Mouse (Mus musculus) duodenum, adult 2 months (tissue): ENCODE measurements around the gene Olfr378. TPM values are rescaled to one million over a fixed set of nuclear protein-coding genes. Genes with fewer than 3 reads are reported as not detected.

Experiments
- polyA plus RNA-seq: library from polyadenylated mRNA; depleted of rRNA; stranded (reverse); fragments of >200 nt; gene quantifications from 2 replicates; pipeline ENCODE4 v1.2.3, GENCODE M21; 2012; ENCODE audit warnings: low replicate concordance; rRNA removed

The Olfr378 gene
- polyA plus RNA-seq = not detected in 2 replicates

DNA sequence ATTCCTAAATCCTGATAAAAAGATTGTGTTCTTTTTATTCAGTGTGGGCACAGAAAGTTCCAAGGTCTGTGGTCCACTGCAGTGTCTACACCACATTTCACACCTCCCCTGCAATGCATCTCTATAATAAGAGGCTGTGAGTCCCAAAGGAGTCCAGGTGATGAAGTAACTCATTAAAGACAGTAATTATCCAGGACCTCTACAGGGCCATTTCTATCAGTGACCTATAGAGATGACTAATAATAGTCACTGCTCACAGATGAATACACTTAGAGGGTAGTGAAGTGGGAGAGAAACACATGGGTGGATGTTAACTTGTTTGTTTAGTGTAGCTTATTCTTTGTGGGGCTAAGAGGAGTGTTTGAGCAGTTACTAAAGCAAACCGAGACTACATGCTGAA lies at the start of gene Olfr378:
Olfr378 (minus strand) TSS at position 101 of the 400 bp plus-strand sequence.

DNA sequence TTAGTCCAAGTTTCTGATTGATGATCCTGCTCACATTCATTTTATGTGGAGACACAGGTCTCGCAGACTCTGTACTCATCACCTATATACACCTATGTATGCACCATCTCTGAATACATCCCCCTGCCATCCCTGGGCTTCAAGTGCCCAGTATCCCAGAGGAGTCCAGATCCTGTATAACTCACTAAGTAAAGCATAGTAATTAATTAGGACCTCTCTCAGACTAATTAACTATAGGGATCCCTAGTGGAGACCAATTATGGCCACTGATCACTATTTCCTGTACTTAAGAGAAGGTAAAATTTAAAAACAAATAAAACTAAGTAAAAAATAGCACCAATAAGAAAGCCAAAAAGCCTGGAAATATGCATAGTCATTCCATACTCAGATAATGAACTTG lies 29.1 kb upstream of the Olfr378 start, which contains the start of gene Olfr380:
Olfr380 (minus strand) TSS at position 101 of the 400 bp plus-strand sequence.

DNA sequence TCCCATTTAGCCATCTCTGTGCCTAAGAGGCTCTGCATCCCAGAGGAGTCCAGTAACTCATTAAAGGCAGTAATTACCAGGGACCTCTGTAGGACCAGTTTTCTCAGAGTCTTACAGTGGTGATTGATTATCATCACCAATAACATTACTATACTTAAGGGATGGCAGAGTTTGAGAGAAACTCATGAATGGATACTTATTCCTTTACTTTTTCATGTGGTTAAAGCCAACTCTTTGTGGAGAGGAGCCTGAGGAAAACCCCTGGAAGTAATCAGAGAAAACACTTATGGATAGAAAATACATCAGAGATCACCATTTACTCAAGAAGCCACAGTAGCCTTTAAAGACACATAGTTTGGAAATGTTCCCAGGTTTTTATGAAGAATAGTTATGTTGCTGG lies 28.8 kb downstream of the Olfr378 start, which contains the start of gene Olfr1:
Olfr1 (minus strand) TSS at position 101 of the 400 bp plus-strand sequence.

Other genes with a start within 250 kb of the Olfr378 start
- 13.2 and 13.6 TPM in 2 replicates for gene Ctns, start 229.4 kb downstream of the Olfr378 start, polyA plus RNA-seq
- 15.3 and 15.7 TPM in 2 replicates for gene Shpk, start 229.0 kb downstream of the Olfr378 start, polyA plus RNA-seq
- gene Trpv1, start 194.2 kb downstream of the Olfr378 start, polyA plus RNA-seq = 0.11 TPM in 1 of 2 replicates, not detected in the other
- gene Trpv3, start 161.1 kb downstream of the Olfr378 start, polyA plus RNA-seq = 0.12 and 0.38 TPM in 2 replicates
- 0.82 and 5.1 TPM in 2 replicates for gene Aspa, start 98.9 kb downstream of the Olfr378 start, polyA plus RNA-seq
- not detected in 2 replicates for gene Gm49340, start 98.7 kb downstream of the Olfr378 start, polyA plus RNA-seq
- not detected in 2 replicates for gene Spata22, start 98.7 kb downstream of the Olfr378 start, polyA plus RNA-seq
- gene Olfr20, start 77.7 kb downstream of the Olfr378 start, polyA plus RNA-seq = 0.12 TPM in 1 of 2 replicates, not detected in the other
- gene Olfr376, start 57.2 kb downstream of the Olfr378 start, polyA plus RNA-seq = not detected in 2 replicates
- not detected in 2 replicates for gene Olfr1, start 28.9 kb downstream of the Olfr378 start, polyA plus RNA-seq
- gene Olfr380, start 29.0 kb upstream of the Olfr378 start, polyA plus RNA-seq = not detected in 2 replicates
- gene Olfr381, start 63.1 kb upstream of the Olfr378 start, polyA plus RNA-seq = not detected in 2 replicates
- gene Olfr382, start 88.7 kb upstream of the Olfr378 start, polyA plus RNA-seq = not detected in 2 replicates
- not detected in 2 replicates for gene Olfr385, start 164.5 kb upstream of the Olfr378 start, polyA plus RNA-seq
- not detected in 2 replicates for gene Olfr384, start 170.1 kb upstream of the Olfr378 start, polyA plus RNA-seq